Mouse (Mus musculus): Measurements from ENCODE around the gene Tgfb3. TPM values are rescaled to one million over a fixed set of nuclear protein-coding genes. Genes with fewer than 3 reads are reported as not detected.

Gene Tgfb3
- total RNA-seq, 2 experiments from 2014 or later: 11.9 to 13.8 TPM

Other genes starting within 250 kb of the Tgfb3 start
- gene Ift43, start 3.5 kb upstream of the Tgfb3 start, total RNA-seq (2021): 10 to 100 TPM; 10.9 to 12.4 TPM
- gene Gpatch2l, start 162.8 kb upstream of the Tgfb3 start, total RNA-seq (2021): 10 to 100 TPM; 36.7 to 38.0 TPM